Mouse (Mus musculus) forebrain, embryonic 10.5 days (tissue): ENCODE measurements around the gene Mpl. TPM values are rescaled to one million over a fixed set of nuclear protein-coding genes. Genes with fewer than 3 reads are reported as not detected.

Experiments used
- DNase-seq: peaks from one replicate; pipeline ENCODE4 v3.0.0-alpha.2; 2017; ENCODE audit warnings: low spot score; ENCODE audit errors: extremely low spot score
- H3K27ac ChIP-seq: fragments of 300-500 bp; sonication (generic); 2 replicates; pipeline ENCODE4 v1.5.1; 2016; ENCODE audit warnings: mild to moderate bottlenecking
- H3K27me3 ChIP-seq: fragments of 300-500 bp; sonication (generic); 2 replicates; pipeline ENCODE4 v1.6.1; 2016; ENCODE audit warnings: mild to moderate bottlenecking; ENCODE audit not compliant: poor library complexity, severe bottlenecking
- H3K36me3 ChIP-seq: fragments of 300-500 bp; sonication (generic); replicated peaks from 2 replicates; pipeline ENCODE4 v1.6.1; 2016; ENCODE audit warnings: mild to moderate bottlenecking, moderate library complexity
- H3K4me1 ChIP-seq: fragments of 300-500 bp; sonication (generic); 2 replicates; pipeline ENCODE4 v1.6.1; 2016
- H3K4me3 ChIP-seq: fragments of 300-500 bp; sonication (generic); 2 replicates; pipeline ENCODE4 v1.5.1; 2016; ENCODE audit warnings: mild to moderate bottlenecking, moderate library complexity
- H3K9me3 ChIP-seq: fragments of 300-500 bp; sonication (generic); 2 replicates; pipeline ENCODE4 v1.6.1; 2016; ENCODE audit warnings: mild to moderate bottlenecking, moderate library complexity
- WGBS: fragments of 180-500 bp; shearing (Covaris S2); methylation state at CpG from one replicate; pipeline ENCODE4 v1.1.7; 2016; 5-methylcytosine and 5-hydroxymethylcytosine counted together
- polyA plus RNA-seq: library from polyadenylated mRNA; unstranded; fragments of >200 nt; fragmentation: Nextera tagmentation; extraction: Ambion mirVana; gene quantifications from 2 replicates; pipeline ENCODE4 v1.2.1, GENCODE M21; 2016

Gene Mpl
- 0.79 and 2.0 TPM in 2 replicates for polyA plus RNA-seq

GRCm38 (mm10) chr4:118457345-118457975 is at the start of gene Mpl:
TSS of gene Mpl (minus strand) at chr4:118457513.
- Histone ChIP-seq H3K27me3 (no peaks in the 10 kb centered on the region), H3K9me3 (no peaks in the 10 kb centered on the region), H3K27ac (no peak within 1 kb of the TSS; the same call in 1 of the 2 replicates), H3K36me3 (no peaks in the 10 kb centered on the region), H3K4me1 (no peaks in the 10 kb centered on the region), H3K4me3 (no peak within 1 kb of the TSS)
- DNase-seq: no peak
- WGBS: 82% methylated on average over 9 of the region's 9 CpGs

DNA sequence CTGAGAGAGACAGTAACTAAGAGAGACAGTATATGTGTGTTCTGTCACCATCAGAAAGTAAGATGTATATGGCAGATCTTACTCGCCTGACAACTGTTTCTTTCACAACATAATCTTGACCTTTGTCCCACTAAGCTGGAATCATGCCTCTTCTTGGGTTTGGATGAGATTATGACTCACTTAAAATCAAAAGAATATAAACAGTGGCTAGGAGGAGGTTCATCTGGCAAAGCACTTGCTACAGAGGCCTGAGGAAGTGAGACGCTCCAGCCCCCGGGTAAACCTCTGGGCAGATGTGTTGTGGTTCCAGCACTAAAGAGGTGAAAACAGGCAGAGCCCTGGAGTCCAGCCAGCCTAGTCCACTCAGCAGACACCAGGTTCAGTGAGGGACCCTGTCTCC is 48.2 kb upstream of the Mpl start:
- no peak overlapping the region for H3K4me3 ChIP-seq
- no peaks in the 10 kb centered on the region for H3K9me3 ChIP-seq
- H3K4me1 ChIP-seq: peaks cover 11% of the 10 kb centered on the region
- H3K36me3 ChIP-seq: no peaks in the 10 kb centered on the region
- DNase-seq: no peak
- 87% methylated on average over 3 of the region's 3 CpGs for WGBS
- no peaks in the 10 kb centered on the region for H3K27me3 ChIP-seq
- no peak overlapping the region for H3K27ac ChIP-seq

DNA sequence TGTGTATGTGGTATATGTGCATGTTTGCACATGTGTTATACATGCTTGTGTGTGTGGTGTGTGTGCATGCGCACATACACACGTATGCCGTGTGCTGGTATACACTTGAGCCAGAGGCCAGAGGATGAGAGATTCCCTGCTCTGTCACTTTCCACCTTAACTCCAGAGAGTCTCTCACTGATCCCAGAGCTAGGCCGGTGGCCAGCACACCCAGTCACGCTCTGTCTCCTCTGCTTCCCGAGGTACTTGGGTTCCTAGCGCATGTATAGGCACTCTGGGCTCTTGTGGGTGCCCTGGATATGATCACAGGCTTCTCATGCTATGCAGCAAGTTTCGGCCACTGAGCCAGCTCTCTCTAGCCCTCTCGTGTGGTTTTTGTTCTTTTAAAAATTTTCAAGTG is 43.5 kb upstream of the Mpl start:
- H3K27ac ChIP-seq: no peak overlapping the region
- WGBS: 77% methylated on average over 9 of the region's 9 CpGs
- no peak for DNase-seq
- H3K4me3 ChIP-seq: no peak overlapping the region
- no peaks in the 10 kb centered on the region for H3K27me3 ChIP-seq
- H3K9me3 ChIP-seq: no peaks in the 10 kb centered on the region
- no peaks in the 10 kb centered on the region for H3K36me3 ChIP-seq
- 0 out of 2 replicates have a peak, but pooled peaks cover 4% of the 10 kb centered on the region for H3K4me1 ChIP-seq

DNA sequence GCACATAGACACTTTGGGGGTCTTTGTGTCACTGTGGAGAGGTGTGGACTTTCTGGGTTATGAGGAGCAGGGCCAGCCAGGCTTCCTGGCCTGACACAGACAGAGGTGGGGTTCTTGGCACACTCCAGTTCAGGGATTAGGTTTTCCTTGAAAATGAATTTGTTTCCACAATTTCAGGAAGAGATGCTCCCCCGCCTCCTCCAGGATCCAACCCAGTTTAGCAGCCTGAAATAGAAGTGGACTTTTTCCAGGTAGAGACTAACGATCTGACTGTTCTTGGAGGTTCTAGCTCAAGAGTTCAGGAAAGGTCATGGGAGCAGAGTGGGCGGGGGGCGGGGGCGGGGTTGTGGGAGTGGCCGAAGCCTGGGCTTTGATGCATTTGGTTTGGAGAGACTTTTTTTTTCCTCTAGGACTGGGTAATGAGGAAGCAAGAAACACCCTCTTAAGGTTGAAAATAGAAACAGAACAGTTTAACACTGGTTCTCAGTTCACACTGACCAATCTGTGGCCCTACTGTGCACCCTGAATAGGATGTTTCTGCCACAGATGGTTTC is 42.9 kb upstream of the Mpl start:
- H3K9me3 ChIP-seq: no peaks in the 10 kb centered on the region
- DNase-seq: no peak
- H3K4me1 ChIP-seq: 0 out of 2 replicates have a peak, but pooled peaks cover 4% of the 10 kb centered on the region
- no peak overlapping the region for H3K4me3 ChIP-seq
- no peak overlapping the region for H3K27ac ChIP-seq
- H3K27me3 ChIP-seq: no peaks in the 10 kb centered on the region
- WGBS: 60% methylated on average over 6 of the region's 6 CpGs
- H3K36me3 ChIP-seq: no peaks in the 10 kb centered on the region

- H3K27ac ChIP-seq: no peak overlapping the region
- no peaks in the 10 kb centered on the region for H3K36me3 ChIP-seq
- WGBS: 95% methylated on average over 10 of the region's 10 CpGs
Observed at GRCm38 (mm10) chr4:118490461-118490860, 33.1 kb upstream of the Mpl start.

GRCm38 (mm10) chr4:118489717-118490132 is 32.4 kb upstream of the Mpl start, which contains the start of gene Tie1:
TSS of gene Tie1 (minus strand) at chr4:118490061.
- Histone ChIP-seq H3K9me3 (no peaks in the 10 kb centered on the region), H3K27me3 (no peaks in the 10 kb centered on the region), H3K4me3 (peak within 1 kb of the TSS; percentile 12; the same call in 1 of the 2 replicates), H3K27ac (peak within 1 kb of the TSS; percentile 44; the same call in 1 of the 2 replicates), H3K36me3 (no peaks in the 10 kb centered on the region), H3K4me1 (peaks cover 7% of the 10 kb centered on the region)
- 87% methylated on average over 8 of the region's 8 CpGs for WGBS
- DNase-seq: no peak

More at GRCm38 (mm10) chr4:118490461-118490860, 33.1 kb upstream of the Mpl start:
- Histone ChIP-seq H3K4me3 (no peak overlapping the region), H3K4me1 (peaks cover 7% of the 10 kb centered on the region), H3K27me3 (no peaks in the 10 kb centered on the region), H3K9me3 (no peaks in the 10 kb centered on the region)
- DNase-seq: no peak

- 47% methylated on average over 15 of the region's 15 CpGs for WGBS
- H3K27ac ChIP-seq: peak overlapping the region; percentile 82
Observed at GRCm38 (mm10) chr4:118476773-118477530, 19.6 kb upstream of the Mpl start.

GRCm38 (mm10) chr4:118472687-118473086 is 15.4 kb upstream of the Mpl start:
- peak overlapping the region; percentile 25; the same call in 1 of the 2 replicates for H3K27ac ChIP-seq
- no peaks in the 10 kb centered on the region for H3K36me3 ChIP-seq
- H3K4me1 ChIP-seq: peaks cover 27% of the 10 kb centered on the region
- H3K4me3 ChIP-seq: no peak overlapping the region
- WGBS: 92% methylated on average over 11 of the region's 11 CpGs
- no peaks in the 10 kb centered on the region for H3K9me3 ChIP-seq
- H3K27me3 ChIP-seq: no peaks in the 10 kb centered on the region
- DNase-seq: no peak

More at GRCm38 (mm10) chr4:118476773-118477530, 19.6 kb upstream of the Mpl start:
- H3K9me3 ChIP-seq: no peaks in the 10 kb centered on the region
- H3K4me3 ChIP-seq: no peak overlapping the region
- DNase-seq: peak; percentile 16
- peaks cover 18% of the 10 kb centered on the region for H3K4me1 ChIP-seq
- no peaks in the 10 kb centered on the region for H3K27me3 ChIP-seq
- H3K36me3 ChIP-seq: no peaks in the 10 kb centered on the region

GRCm38 (mm10) chr4:118471281-118471680 is 14.0 kb upstream of the Mpl start:
- peak; percentile 21 for DNase-seq
- H3K4me3 ChIP-seq: no peak overlapping the region
- WGBS: 77% methylated on average over 6 of the region's 6 CpGs

GRCm38 (mm10) chr4:118465697-118466163 is 8.4 kb upstream of the Mpl start:
- peaks cover 7% of the 10 kb centered on the region for H3K4me1 ChIP-seq
- no peaks in the 10 kb centered on the region for H3K27me3 ChIP-seq
- H3K9me3 ChIP-seq: no peaks in the 10 kb centered on the region
- 61% methylated on average over 11 of the region's 11 CpGs for WGBS
- no peaks in the 10 kb centered on the region for H3K36me3 ChIP-seq
- H3K27ac ChIP-seq: peak overlapping the region; percentile 40; the same call in 1 of the 2 replicates
- no peak for DNase-seq
- H3K4me3 ChIP-seq: no peak overlapping the region

More at GRCm38 (mm10) chr4:118471281-118471680, 14.0 kb upstream of the Mpl start:
- Histone ChIP-seq H3K27me3 (no peaks in the 10 kb centered on the region), H3K36me3 (no peaks in the 10 kb centered on the region), H3K4me1 (peaks cover 14% of the 10 kb centered on the region; the same call in 1 of the 2 replicates), H3K27ac (peak overlapping the region; percentile 65; the same call in 1 of the 2 replicates), H3K9me3 (no peaks in the 10 kb centered on the region)

DNA sequence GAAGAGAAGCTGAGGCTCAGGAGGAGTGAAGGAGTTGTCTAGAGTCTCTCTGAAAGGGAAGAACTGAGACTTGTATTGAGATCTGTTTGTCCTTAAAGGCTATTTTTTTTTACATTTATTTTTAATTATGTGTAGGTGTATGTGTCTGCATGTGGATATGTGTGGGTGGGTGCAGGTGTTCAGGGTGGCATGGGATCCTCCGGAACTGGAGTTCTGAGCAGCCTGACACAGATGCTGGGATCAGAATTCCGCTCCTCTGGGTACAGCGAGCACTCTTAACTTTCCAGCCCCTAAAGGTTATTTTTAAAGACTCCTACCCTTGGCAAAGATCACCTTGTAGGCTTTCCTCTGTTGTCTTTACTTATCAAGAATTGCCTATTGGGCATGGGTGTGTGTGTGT is 7.6 kb upstream of the Mpl start:
- Histone ChIP-seq H3K9me3 (no peaks in the 10 kb centered on the region), H3K27ac (no peak overlapping the region), H3K4me1 (peaks cover 4% of the 10 kb centered on the region; the same call in 1 of the 2 replicates), H3K36me3 (no peaks in the 10 kb centered on the region), H3K4me3 (no peak overlapping the region), H3K27me3 (no peaks in the 10 kb centered on the region)
- 88% methylated on average over 3 of the region's 3 CpGs for WGBS
- DNase-seq: no peak

DNA sequence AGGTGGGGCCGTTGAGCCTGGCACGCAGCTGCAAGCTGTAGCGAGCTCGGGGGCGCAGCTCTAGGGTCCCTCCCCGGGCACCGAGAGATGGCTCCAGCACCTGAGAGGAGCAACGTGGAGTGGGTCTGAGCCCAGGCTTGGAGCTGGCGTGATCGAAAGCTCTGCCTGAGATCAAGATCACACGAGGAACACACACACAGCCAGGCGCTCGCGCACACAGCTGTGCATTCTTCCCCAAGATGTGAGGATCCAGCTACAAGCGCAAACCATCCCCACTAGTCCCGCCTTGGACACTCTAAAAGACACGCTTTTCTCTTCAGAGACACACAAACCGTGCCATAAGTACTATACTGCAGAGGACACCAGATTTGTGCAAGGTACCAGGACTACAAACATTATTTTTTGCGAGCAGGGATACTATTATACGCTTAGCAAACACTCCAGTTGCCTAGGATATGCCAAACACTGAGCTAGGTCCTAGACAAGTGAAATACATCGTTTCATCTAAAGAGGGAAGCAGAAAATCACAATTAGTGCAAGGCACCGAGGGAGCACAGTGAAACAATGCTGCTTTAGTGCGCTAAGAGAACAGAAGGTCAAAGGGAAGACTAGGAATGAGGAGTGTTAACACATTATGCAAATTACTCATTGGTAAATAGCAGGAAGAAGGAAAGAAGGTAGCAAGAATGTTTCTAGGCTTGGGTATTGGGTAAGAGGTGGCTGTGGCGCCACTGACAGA is 10.7 kb downstream of the Mpl start:
- no peak for DNase-seq
- no peaks in the 10 kb centered on the region for H3K36me3 ChIP-seq

More for the DNA sequence above, 10.7 kb downstream of the Mpl start:
- Histone ChIP-seq H3K4me3 (peak overlapping the region; percentile 50), H3K4me1 (peaks cover 21% of the 10 kb centered on the region), H3K27me3 (peaks cover 4% of the 10 kb centered on the region; the same call in 1 of the 2 replicates), H3K9me3 (no peaks in the 10 kb centered on the region), H3K27ac (peak overlapping the region; percentile 80)
- WGBS: 22% methylated on average over 24 of the region's 24 CpGs
